Mouse (Mus musculus) retina, adult 2 months (tissue): ENCODE measurements around the gene Ppp2r5a.

Source experiments
- DNase-seq: peaks from one replicate; pipeline ENCODE4 v3.0.0-alpha.2; 2012; ENCODE audit warnings: low read depth, low spot score

The Ppp2r5a gene

DNA sequence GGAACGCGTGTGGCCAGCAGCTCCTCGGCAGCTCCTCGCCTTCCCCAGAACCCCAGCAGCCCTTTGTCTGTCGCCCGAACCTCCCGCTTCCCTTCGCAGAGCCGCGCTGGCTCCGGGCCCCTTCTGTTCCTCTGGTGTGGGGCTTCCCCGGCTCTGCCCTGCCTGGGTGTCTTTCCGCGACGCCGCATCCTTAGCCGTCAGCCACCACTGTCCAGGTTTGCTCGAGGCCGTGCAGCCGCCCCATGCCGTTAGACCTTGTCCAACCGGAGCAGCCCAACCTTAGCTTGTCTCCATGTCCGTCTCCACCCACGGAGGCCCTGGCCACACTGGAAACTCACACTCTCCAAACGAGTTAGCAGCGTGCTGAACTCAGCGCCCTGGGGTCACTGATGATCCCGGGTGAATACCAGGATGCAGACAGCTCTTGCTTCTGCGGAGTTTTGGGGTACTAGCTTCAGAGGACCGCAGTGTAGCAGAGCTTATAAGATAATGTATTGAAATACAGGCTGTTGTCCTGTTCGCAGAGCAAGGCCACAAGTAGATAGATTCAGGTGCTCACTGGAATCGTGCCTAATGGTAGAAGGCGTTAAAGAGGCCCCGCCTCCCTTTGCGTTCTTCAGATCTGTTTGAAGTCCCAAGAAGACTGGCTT is 76.7 kb downstream of the Ppp2r5a start:
- DNase-seq, result no peak

DNA sequence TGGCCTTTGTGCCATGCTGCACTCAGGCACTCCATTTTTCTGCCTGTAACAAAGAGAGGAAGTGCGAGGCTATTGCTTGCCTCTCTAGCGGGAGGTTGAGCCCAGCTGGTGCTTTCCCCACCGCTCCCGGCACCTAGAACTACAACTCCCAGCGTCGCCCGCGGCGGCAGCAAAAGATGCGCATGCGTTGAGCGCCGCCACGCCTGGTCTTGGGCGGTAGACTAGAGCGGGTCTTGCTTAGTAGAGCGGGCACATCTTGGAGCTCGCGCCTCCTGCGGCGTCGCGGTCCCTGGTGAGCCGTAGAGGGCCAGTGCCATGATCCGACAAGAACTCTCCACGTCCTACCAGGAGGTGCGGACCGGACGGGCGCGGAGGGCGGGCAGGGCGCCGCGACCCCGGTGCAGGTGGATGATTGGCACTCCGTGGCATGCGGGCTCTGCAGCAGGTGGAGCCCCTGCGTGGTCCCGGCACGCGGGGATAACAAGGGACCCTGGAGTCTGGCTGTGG is 77.3 kb downstream of the Ppp2r5a start, which contains the start of gene Tmem206:
Gene Tmem206 (plus strand): TSS at position 187 of the 507 bp plus-strand sequence.
- peak; percentile 83 for DNase-seq

GRCm38 (mm10) chr1:191324733-191325590 is 78.1 kb downstream of the Ppp2r5a start:
- no peak for DNase-seq

GRCm38 (mm10) chr1:191323381-191323780 is 79.7 kb downstream of the Ppp2r5a start:
- no peak for DNase-seq

DNA sequence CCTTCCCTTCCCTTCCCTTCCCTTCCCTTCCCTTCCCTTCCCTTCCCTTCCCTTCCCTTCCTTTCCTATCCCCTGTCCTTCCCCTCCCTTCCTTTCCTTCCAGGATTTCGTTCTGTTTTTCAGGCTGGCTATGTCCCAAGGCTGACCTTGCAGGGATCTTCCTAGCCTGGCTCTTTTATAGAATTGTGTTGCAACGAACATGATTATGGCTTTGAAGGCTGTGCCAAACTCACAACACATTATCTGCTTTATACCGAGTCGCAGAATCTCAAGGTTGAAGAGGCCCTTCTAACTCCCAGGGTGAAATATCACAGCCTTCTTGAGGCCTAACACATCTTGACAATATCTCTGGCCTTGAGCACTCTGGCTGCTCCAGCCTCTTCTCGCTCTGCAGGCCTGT is 84.4 kb downstream of the Ppp2r5a start:
- no peak for DNase-seq

- DNase-seq, result no peak
Observed at GRCm38 (mm10) chr1:191317591-191318196, 85.4 kb downstream of the Ppp2r5a start, which contains the start of gene Nenf. Nenf (minus strand) TSS chr1:191318194.

DNA sequence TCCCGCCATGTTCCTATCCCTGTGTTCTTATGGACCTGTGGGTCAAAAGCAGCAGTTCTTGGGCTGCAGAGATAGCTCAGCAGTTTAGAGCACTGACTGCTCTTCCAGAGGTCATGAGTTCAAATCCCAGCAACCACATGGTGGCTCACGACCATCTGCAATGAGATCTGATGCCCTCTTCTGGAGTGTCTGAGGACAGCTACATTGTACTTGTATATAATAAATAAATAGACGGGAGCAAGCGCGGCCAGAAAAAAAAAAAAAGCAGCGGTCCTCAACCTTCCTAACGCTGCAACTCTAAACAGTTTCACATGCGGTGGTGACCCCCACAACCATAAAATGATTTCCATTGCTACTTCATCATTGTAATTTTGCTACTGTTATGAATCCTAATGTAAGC is 86.3 kb downstream of the Ppp2r5a start:
- no peak for DNase-seq

DNA sequence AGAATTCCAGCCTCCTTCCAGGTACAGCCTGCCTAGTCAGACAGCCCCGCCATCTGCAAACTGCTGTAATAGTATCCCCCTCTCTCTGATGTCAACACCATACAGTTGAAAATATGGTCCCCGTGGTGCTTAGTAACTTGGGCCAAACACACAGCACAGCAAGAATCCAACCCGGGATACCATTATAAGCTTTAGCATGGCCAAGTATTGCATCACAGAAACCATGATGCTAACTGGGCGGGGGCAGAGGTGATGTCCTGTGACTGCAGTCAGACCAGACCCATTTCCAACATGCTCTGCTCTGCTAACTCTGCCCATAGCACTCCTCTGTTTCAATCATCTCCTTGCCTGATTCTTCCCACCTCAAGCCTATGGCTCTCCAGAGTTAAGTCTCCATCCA is 89.1 kb downstream of the Ppp2r5a start:
- DNase-seq, result no peak

DNA sequence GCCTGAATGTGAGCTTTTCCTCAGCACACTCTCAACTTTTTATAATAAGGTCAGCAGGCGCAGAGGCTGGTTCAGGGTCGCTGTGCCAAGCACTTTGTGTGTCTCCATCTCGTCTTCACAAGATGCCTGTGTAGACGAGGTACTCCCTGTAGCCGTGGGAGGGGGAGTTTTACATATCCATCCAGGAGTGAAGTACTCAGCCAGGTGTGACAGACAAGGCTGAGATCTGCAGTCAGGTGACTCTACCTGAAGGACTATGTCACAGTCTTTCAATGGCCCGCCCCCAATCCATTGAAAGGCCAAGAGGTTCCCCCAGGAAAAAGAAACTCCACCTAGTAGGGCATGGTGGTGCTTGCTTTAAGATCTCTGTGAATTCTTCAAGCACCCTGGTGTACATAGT is 89.9 kb downstream of the Ppp2r5a start:
- DNase-seq, result no peak

DNA sequence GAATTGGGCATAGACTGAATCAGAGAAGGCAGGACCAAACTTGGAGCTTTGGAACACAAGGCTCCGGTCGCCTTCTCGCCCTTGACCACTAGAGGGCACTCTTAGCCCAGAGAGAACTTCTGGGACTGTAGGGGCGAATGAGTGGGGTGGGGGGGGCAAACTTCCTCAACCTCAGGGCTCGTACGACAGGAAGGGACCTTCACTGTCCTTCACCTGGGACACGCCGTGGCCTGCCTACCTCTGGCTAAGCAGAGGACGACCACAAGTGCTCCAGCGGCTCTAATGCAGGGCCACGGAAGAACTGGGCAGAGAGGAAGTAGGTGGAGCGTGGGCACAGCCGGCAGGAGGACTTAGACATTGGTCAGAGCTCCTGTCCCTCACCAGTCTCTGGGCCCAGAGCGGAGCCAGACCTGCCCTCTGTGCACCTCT is 90.5 kb downstream of the Ppp2r5a start:
- peak; percentile 72 for DNase-seq

DNA sequence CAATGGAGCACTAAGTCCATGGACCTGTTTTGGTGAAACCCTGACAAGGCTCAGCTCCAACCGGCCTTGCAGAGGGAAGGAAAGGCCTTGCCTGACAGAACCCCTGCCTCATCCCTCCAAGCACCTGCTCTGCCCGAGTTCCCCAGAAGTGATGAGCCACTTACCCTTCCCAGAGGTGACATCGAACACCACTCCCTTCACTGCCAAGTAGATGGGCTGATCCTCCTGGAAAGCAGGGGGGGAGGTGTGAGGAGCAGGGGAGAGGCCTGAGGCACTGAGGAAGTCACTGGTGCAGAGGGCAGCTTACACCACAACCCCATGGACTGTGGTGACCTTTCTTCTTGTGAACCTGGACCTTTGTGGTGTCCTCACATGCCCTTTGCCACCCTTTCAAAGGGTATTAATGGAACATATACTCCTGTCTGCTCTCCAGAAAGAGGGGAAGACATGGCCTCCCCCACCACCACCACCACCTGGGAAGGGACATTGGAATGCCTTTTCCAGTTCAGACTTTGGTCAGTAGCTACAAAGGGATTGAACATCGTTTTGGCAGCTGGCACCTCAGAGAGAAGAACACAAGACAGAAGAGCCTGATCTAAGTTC is 91.7 kb downstream of the Ppp2r5a start:
- no peak for DNase-seq

- DNase-seq, result no peak
Observed at GRCm38 (mm10) chr1:191307766-191308455, 95.2 kb downstream of the Ppp2r5a start.

GRCm38 (mm10) chr1:191306316-191306715 is 96.8 kb downstream of the Ppp2r5a start:
- DNase-seq, result no peak

DNA sequence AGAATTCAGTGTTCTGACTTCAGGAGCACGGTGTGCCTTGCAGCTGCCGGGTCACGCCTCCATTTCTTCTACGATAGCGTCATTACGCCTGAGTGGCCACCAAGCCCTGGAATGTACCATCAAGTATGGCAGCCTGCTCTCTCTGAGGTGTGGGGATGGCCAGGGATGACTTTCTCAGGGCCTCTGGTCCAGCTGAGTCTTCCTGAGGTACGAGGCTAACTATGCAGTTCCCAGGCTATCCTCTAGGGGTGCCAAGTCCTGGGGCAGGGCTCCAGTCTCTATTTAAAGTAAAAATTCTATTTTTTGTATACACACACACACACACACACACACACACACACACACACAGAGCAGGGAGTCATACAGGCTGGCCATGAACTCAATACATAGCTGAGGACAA is 97.5 kb downstream of the Ppp2r5a start:
- DNase-seq, result no peak

- DNase-seq, result no peak
Observed at GRCm38 (mm10) chr1:191304216-191304615, 98.9 kb downstream of the Ppp2r5a start.

DNA sequence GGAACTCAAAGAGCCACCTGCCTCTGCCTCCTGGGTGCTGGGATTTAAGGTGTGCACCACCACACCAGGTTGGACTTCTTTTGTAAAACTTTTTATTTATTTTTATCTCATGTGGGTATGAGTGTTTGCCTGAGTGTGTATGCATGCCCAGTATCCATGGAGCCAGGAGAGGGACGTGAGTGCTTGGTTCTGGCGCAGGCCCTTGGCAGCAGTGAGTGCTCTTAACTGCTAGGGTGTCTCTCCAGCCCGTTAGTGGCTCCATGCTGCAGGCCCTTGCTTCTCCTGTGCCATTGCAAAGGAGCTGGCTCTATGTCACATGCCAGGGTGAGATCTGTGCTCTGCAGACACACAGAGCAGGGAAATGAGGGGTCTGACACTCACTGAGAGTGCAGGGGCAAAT is 99.3 kb downstream of the Ppp2r5a start:
- no peak for DNase-seq
